ENCODE assay signal across 8 mouse cellular contexts in the genomic region with DNA sequence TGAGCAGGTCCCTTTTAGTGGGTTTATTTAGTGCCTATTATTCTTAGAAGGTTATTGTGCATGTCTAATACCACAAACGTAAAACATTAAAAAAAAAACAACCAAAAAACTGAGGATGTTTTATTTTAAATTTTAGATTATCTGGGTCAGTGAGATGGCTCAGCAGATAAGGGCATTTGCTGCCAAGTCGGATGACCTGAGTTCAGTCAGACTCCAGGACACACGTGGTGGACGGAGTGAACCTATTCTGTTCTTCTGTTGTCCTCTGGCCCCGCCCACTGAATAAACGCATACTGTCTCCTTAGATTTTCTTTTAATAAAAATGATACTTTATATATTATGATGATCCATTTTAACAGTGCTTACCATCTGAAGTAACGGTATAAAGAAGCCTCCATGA. TPM values are rescaled to one million over a fixed set of nuclear protein-coding genes. Genes with fewer than 3 reads are reported as not detected.
DNase-seq lines count a peak whose midpoint lies in the region; ATAC-seq and TF ChIP-seq lines count a peak whose summit lies in the region.

No protein-coding gene starts in this region.

- 0 out of 2 replicates have a peak, but pooled peaks cover 2% of the 10 kb centered on the region for H3K4me1 ChIP-seq in lung, adult 2 months (ENCODE audit: control insufficient read depth, insufficient read depth, low read length)
- peaks cover 12% of the 10 kb centered on the region; the same call in 1 of the 2 replicates for H3K4me1 ChIP-seq in embryonic facial prominence, embryonic 14.5 days (ENCODE audit: control insufficient read depth, insufficient read depth, low read length)
- H3K4me1 ChIP-seq in kidney, adult 2 months (ENCODE audit: control insufficient read depth, insufficient read depth, low read length) = peaks cover 3% of the 10 kb centered on the region; the same call in 1 of the 2 replicates
- peaks cover 16% of the 10 kb centered on the region for H3K4me1 ChIP-seq in midbrain, embryonic 15.5 days

- no peaks in the 10 kb centered on the region for H3K27me3 ChIP-seq in embryonic facial prominence, embryonic 14.5 days (replicated peaks; ENCODE audit: control insufficient read depth, insufficient read depth, low read length)
- no peaks in the 10 kb centered on the region for H3K27me3 ChIP-seq in kidney, adult 2 months (replicated peaks; ENCODE audit: control insufficient read depth, insufficient read depth, low read length)
- no peaks in the 10 kb centered on the region for H3K27me3 ChIP-seq in midbrain, embryonic 15.5 days (replicated peaks)

- no peak for DNase-seq in lung, adult 2 months
- no peak for DNase-seq in lung, postnatal 25 days (ENCODE audit: low spot score)
- DNase-seq in embryonic facial prominence, embryonic 14.5 days (ENCODE audit: low spot score) = no peak
- DNase-seq in kidney, adult 2 months = peak; percentile 77
- no peak for DNase-seq in right cerebral cortex, adult 2 months (ENCODE audit: low spot score in 2 of 2)
- DNase-seq in left cerebral cortex, postnatal 14 days (ENCODE audit: low spot score in 2 of 2) = no peak
- DNase-seq in ovary, postnatal 10 days (ENCODE audit: low spot score) = no peak

- ATAC-seq in embryonic facial prominence, embryonic 14.5 days (ENCODE audit: low read depth) = no peak
- no peak for ATAC-seq in midbrain, embryonic 15.5 days (replicated peaks)

- TF ChIP-seq CTCF in lung, adult 2 months (IDR thresholded peaks at IDR 0.05; ENCODE audit: insufficient read depth, low read length) = no peak
- TF ChIP-seq CTCF in kidney, adult 2 months (conservative IDR thresholded peaks at IDR 0.05; ENCODE audit: insufficient read depth, insufficient read length, low read depth, low read length) = no peak

- intact Hi-C loops in left cerebral cortex, postnatal 14 days (cut with DNase I) = loop anchor here (5.0 kb wide), 2 partner anchors 34 to 59 kb away; no protein-coding TSS in a partner anchor

- H3K9me3 ChIP-seq in embryonic facial prominence, embryonic 14.5 days (ENCODE audit: control insufficient read depth, low read length) = no peaks in the 10 kb centered on the region
- no peaks in the 10 kb centered on the region for H3K9me3 ChIP-seq in midbrain, embryonic 15.5 days

- H3K4me3 ChIP-seq in lung, adult 2 months (replicated peaks; ENCODE audit: extremely low read depth, low read depth, low read length) = peak overlapping the region; percentile 11
- H3K4me3 ChIP-seq in embryonic facial prominence, embryonic 14.5 days (ENCODE audit: low read depth, low read length) = peak overlapping the region; percentile 88
- H3K4me3 ChIP-seq in kidney, adult 2 months (ENCODE audit: insufficient read depth, low read depth, low read length) = no peak overlapping the region
- H3K4me3 ChIP-seq in midbrain, embryonic 15.5 days = 0 out of 2 replicates have a peak overlapping the region, but pooled peaks have one; percentile 82

- H3K27ac ChIP-seq in embryonic facial prominence, embryonic 14.5 days (replicated peaks; ENCODE audit: low read depth, low read length) = no peak overlapping the region
- H3K27ac ChIP-seq in kidney, adult 2 months (ENCODE audit: insufficient read depth, low read depth, low read length) = no peak overlapping the region
- H3K27ac ChIP-seq in midbrain, embryonic 15.5 days = no peak overlapping the region

- 52% methylated on average over 7 of the region's 7 CpGs for WGBS in lung, adult 2 months
- WGBS in embryonic facial prominence, embryonic 14.5 days = 45% methylated on average over 7 of the region's 7 CpGs
- 45% methylated on average over 7 of the region's 7 CpGs for WGBS in kidney, adult 2 months
- WGBS in midbrain, embryonic 15.5 days = 54% methylated on average over 7 of the region's 7 CpGs

- TF ChIP-seq POLR2A in lung, adult 2 months (IDR thresholded peaks at IDR 0.05; ENCODE audit: borderline replicate concordance, extremely low read depth, low read depth, low read length) = no peak
- no peak for TF ChIP-seq POLR2A in kidney, adult 2 months (IDR thresholded peaks at IDR 0.05; ENCODE audit: low read depth, low read length)

- peak overlapping the region; percentile 70 for H3K4me2 ChIP-seq in embryonic facial prominence, embryonic 14.5 days (ENCODE audit: low read depth, low read length)
- H3K4me2 ChIP-seq in midbrain, embryonic 15.5 days = peak overlapping the region; percentile 93

- H3K9ac ChIP-seq in embryonic facial prominence, embryonic 14.5 days (ENCODE audit: low read depth, low read length) = peak overlapping the region; percentile 68; the same call in 1 of the 2 replicates
- H3K9ac ChIP-seq in midbrain, embryonic 15.5 days = no peak overlapping the region

- no peaks in the 10 kb centered on the region for H3K36me3 ChIP-seq in embryonic facial prominence, embryonic 14.5 days (ENCODE audit: control insufficient read depth, insufficient read depth, low read length)
- H3K36me3 ChIP-seq in kidney, adult 2 months (ENCODE audit: control insufficient read depth, insufficient read depth, low read length) = no peaks in the 10 kb centered on the region
- no peaks in the 10 kb centered on the region for H3K36me3 ChIP-seq in midbrain, embryonic 15.5 days (replicated peaks)

RNA-seq across cellular contexts. Expression of gene Adk, which starts 1.2 kb away (rescaled TPM):
- polyA plus RNA-seq in lung, adult 2 months (2012; rRNA removed) = 34.8 and 54.0 TPM in 2 replicates
- polyA plus RNA-seq in embryonic facial prominence, embryonic 14.5 days (2014; fragmentation: Nextera tagmentation; extraction: Ambion mirVana) = 131 and 133 TPM in 2 replicates
- 92.5 and 121 TPM in 2 replicates for polyA plus RNA-seq in kidney, adult 2 months (2012; rRNA removed)
- polyA plus RNA-seq in midbrain, embryonic 15.5 days (2015; fragmentation: Nextera tagmentation; extraction: Ambion mirVana) = 34.8 and 38.4 TPM in 2 replicates
- total RNA-seq in left cerebral cortex, postnatal 14 days (2021) = 10 to 100 TPM; 69.5 to 77.7 TPM

RNA-seq across cellular contexts. Expression of gene Ap3m1, which starts 1.3 kb away (rescaled TPM):
- 16.2 and 30.1 TPM in 2 replicates for polyA plus RNA-seq in lung, adult 2 months (2012; rRNA removed)
- 86.4 and 94.2 TPM in 2 replicates for polyA plus RNA-seq in embryonic facial prominence, embryonic 14.5 days (2014; fragmentation: Nextera tagmentation; extraction: Ambion mirVana)
- polyA plus RNA-seq in kidney, adult 2 months (2012; rRNA removed) = 23.5 and 25.5 TPM in 2 replicates
- polyA plus RNA-seq in midbrain, embryonic 15.5 days (2015; fragmentation: Nextera tagmentation; extraction: Ambion mirVana) = 78.2 and 80.9 TPM in 2 replicates
- total RNA-seq in left cerebral cortex, postnatal 14 days (2021) = 10 to 100 TPM; 75.4 to 87.2 TPM
